Mouse (Mus musculus) embryonic facial prominence, embryonic 13.5 days (tissue): ENCODE data around the gene Ace. TPM values are rescaled to one million over a fixed set of nuclear protein-coding genes. Genes with fewer than 3 reads are reported as not detected.

Experiments
- ATAC-seq: fragments of 200-750 bp; cut with Nextera tagmentation; 2 replicates; pipeline ENCODE4 v1.8.0; 2017; ENCODE audit warnings: low read depth; ENCODE audit not compliant: insufficient number of reproducible peaks, insufficient read depth, low FRiP score, low TSS enrichment
- H3K27ac ChIP-seq: fragments of 300-500 bp; sonication (generic); 2 replicates; pipeline ENCODE4 v1.5.1; 2015; ENCODE audit warnings: moderate library complexity, mild to moderate bottlenecking, inconsistent platforms
- H3K27me3 ChIP-seq: fragments of 300-500 bp; sonication (generic); 2 replicates; pipeline ENCODE4 v1.6.1; 2015; ENCODE audit warnings: mild to moderate bottlenecking, inconsistent platforms
- H3K36me3 ChIP-seq: fragments of 300-500 bp; sonication (generic); 2 replicates; pipeline ENCODE4 v1.6.1; 2015; ENCODE audit warnings: mild to moderate bottlenecking, inconsistent platforms
- H3K4me1 ChIP-seq: fragments of 300-500 bp; sonication (generic); 2 replicates; pipeline ENCODE4 v1.6.1; 2015; ENCODE audit warnings: inconsistent platforms
- H3K4me2 ChIP-seq: fragments of 300-500 bp; sonication (generic); 2 replicates; pipeline ENCODE4 v1.6.1; 2015; ENCODE audit warnings: moderate library complexity, mild to moderate bottlenecking, inconsistent platforms
- H3K4me3 ChIP-seq: fragments of 300-500 bp; sonication (generic); 2 replicates; pipeline ENCODE4 v1.5.1; 2015; ENCODE audit warnings: mild to moderate bottlenecking, inconsistent platforms
- H3K9ac ChIP-seq: fragments of 300-500 bp; sonication (generic); 2 replicates; pipeline ENCODE4 v1.6.1; 2015; ENCODE audit warnings: mild to moderate bottlenecking, inconsistent platforms
- H3K9me3 ChIP-seq: fragments of 300-500 bp; sonication (generic); 2 replicates; pipeline ENCODE4 v1.6.1; 2016; ENCODE audit warnings: inconsistent platforms
- WGBS: fragments of 180-500 bp; shearing (Covaris S2); methylation state at CpG from one replicate; pipeline ENCODE4 v1.1.7; 2015; ENCODE audit warnings: mixed read lengths; 5-methylcytosine and 5-hydroxymethylcytosine counted together
- polyA plus RNA-seq: library from polyadenylated mRNA; unstranded; fragments of >200 nt; fragmentation: Nextera tagmentation; extraction: Ambion mirVana; gene quantifications from 2 replicates; pipeline ENCODE4 v1.2.1, GENCODE M21; 2015

The Ace gene
- polyA plus RNA-seq, 1 experiment from 2014 or later, result 0.65 TPM

DNA sequence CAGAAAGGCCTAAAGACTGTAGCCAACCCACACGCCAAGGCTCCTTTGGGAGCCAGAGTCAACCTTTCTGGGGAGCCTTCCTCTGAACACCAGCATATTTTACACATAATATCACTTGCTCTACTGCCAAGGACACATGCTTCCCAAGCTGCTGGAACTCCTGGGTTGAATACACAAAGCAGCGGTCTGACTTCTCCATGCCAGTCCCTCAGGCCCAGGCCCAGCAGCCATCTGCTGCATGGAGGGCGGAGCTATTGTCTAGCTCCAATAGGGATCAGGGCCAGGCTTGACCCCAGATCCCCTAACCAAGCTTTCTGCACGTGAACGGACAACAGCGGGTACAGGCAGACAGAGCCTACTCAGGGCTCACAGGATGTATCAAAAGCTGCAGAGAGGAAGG is 32.9 kb upstream of the Ace start:
- H3K27me3 ChIP-seq, result no peaks in the 10 kb centered on the region
- no peaks in the 10 kb centered on the region for H3K36me3 ChIP-seq
- no peaks in the 10 kb centered on the region for H3K9me3 ChIP-seq
- H3K4me3 ChIP-seq, result no peak overlapping the region
- no peaks in the 10 kb centered on the region for H3K4me1 ChIP-seq
- no peak for ATAC-seq
- no peak overlapping the region for H3K9ac ChIP-seq
- WGBS, result 57% methylated on average over 6 of the region's 6 CpGs
- H3K4me2 ChIP-seq, result no peak overlapping the region
- no peak overlapping the region for H3K27ac ChIP-seq

GRCm38 (mm10) chr11:105935496-105935895 is 32.2 kb upstream of the Ace start:
- Histone ChIP-seq H3K36me3 (no peaks in the 10 kb centered on the region), H3K4me2 (no peak overlapping the region), H3K27ac (no peak overlapping the region), H3K27me3 (no peaks in the 10 kb centered on the region), H3K4me1 (no peaks in the 10 kb centered on the region), H3K9me3 (no peaks in the 10 kb centered on the region), H3K9ac (no peak overlapping the region), H3K4me3 (no peak overlapping the region)
- ATAC-seq, result no peak
- WGBS, result 88% methylated on average over 8 of the region's 8 CpGs

- Histone ChIP-seq H3K9ac (no peak overlapping the region), H3K4me2 (no peak overlapping the region), H3K36me3 (no peaks in the 10 kb centered on the region), H3K4me3 (no peak overlapping the region), H3K27me3 (no peaks in the 10 kb centered on the region), H3K4me1 (no peaks in the 10 kb centered on the region), H3K9me3 (no peaks in the 10 kb centered on the region), H3K27ac (no peak overlapping the region)
- ATAC-seq, result no peak
- WGBS, result 87% methylated on average over 6 of the region's 6 CpGs
Observed at GRCm38 (mm10) chr11:105936200-105936599, 31.5 kb upstream of the Ace start.

DNA sequence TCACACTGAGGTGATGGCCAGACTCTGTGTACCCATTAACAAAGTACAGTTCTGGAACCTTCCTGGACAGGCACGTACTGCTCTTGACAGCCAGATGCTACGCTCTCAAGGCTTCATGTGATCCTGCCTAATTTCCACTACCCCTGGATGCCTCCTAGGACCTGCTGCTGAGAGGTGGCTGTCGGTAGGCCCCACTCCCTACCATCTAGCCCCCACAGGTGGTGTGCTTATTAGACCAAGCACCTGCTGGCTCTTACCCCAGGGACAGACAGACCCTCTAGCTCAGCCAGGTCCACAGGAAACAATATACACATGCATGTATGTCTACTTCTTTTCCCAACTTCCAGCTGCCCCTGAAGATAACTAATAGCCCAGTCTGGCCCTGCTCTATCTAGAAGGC is 30.8 kb upstream of the Ace start:
- Histone ChIP-seq H3K27me3 (no peaks in the 10 kb centered on the region), H3K9ac (no peak overlapping the region), H3K9me3 (no peaks in the 10 kb centered on the region), H3K4me3 (no peak overlapping the region), H3K27ac (no peak overlapping the region), H3K36me3 (no peaks in the 10 kb centered on the region), H3K4me1 (no peaks in the 10 kb centered on the region), H3K4me2 (no peak overlapping the region)
- WGBS, result 88% methylated on average over 3 of the region's 3 CpGs
- ATAC-seq, result no peak

- H3K27me3 ChIP-seq, result peaks cover 14% of the 10 kb centered on the region
- peaks cover 10% of the 10 kb centered on the region for H3K4me1 ChIP-seq
- no peak overlapping the region for H3K9ac ChIP-seq
- no peaks in the 10 kb centered on the region for H3K9me3 ChIP-seq
- WGBS, result 63% methylated on average over 9 of the region's 9 CpGs
- no peak overlapping the region for H3K4me3 ChIP-seq
- no peak overlapping the region for H3K27ac ChIP-seq
- H3K4me2 ChIP-seq, result no peak overlapping the region
- no peak for ATAC-seq
- no peaks in the 10 kb centered on the region for H3K36me3 ChIP-seq
Observed at GRCm38 (mm10) chr11:105938771-105939170, 29.0 kb upstream of the Ace start.

DNA sequence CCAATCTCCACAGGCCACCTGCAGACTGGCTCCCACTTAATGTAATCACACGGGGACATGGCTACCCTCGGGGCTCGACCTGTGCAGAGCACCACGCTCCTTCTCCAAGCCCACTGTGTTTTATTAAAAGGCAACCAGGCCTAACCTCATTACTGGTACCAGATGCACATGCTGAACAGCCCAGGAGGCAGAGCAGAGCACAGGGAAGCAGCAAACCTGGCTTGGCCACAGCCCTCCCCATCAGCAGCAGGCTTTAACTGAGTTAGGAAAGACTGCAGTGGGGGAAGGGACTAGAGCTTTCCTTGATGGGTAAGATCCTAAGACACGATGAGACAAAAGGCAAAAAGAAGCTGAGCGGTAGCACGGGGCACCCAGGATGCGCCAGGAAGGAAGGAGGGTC is 25.8 kb upstream of the Ace start:
- ATAC-seq, result no peak
- Histone ChIP-seq H3K36me3 (no peaks in the 10 kb centered on the region), H3K27ac (no peak overlapping the region), H3K4me1 (peaks cover 27% of the 10 kb centered on the region), H3K4me2 (no peak overlapping the region), H3K9ac (no peak overlapping the region), H3K4me3 (no peak overlapping the region), H3K27me3 (peaks cover 32% of the 10 kb centered on the region), H3K9me3 (no peaks in the 10 kb centered on the region)
- 43% methylated on average over 8 of the region's 8 CpGs for WGBS

DNA sequence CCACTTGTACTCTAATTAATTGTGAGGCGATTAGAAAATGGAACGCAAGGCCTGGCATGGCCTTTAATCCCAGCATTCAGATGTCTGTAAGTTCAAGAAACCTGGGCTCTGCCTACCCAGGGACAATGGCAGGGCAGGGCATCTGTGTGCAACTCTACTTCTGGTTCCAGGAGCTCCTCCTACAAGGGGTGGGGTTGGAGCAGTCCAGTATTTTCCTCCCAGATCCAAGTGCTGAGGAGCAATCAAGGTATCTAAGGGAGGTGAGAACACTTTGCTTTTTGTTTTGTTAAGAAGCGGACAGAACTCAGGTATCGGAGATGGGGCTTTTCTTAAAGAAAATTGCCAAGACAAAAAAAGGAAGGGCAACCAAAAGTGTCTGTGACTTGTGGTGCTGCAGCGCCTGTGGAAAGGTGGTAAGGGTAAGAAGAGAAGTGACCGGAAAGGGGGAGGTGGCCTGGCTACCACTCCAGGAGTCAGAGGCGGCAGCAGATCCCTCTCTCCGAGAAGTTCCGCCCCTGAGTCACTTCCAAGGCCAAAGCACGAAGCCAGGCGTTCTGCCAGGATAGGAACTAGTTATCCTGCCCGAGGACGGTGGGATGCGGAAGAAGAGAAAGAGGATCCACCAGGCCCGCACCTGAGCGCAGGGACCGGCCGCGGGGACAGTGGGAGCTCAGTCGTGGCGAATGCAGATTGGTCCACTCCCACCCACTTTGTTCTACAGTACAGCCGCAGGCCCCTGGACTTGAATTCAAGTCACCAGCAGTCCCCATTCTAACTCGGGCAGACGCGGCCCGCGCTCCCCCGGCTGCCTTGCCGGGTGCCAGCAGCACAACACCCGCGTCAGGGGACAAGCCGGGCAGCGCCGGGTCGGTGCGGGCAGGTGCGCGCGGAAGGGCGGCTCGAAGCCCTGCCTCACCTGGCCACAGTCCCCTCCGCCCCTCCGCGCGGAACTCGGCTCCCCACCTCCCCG is 24.3 kb upstream of the Ace start:
- Histone ChIP-seq H3K9ac (peak overlapping the region; percentile 69), H3K9me3 (no peaks in the 10 kb centered on the region), H3K27ac (0 out of 2 replicates have a peak overlapping the region, but pooled peaks have one; percentile 33), H3K4me2 (peak overlapping the region; percentile 90), H3K4me1 (peaks cover 30% of the 10 kb centered on the region), H3K4me3 (peak overlapping the region; percentile 62), H3K36me3 (no peaks in the 10 kb centered on the region), H3K27me3 (peaks cover 32% of the 10 kb centered on the region)
- WGBS, result 5% methylated on average over 46 of the region's 47 CpGs
- no peak for ATAC-seq

DNA sequence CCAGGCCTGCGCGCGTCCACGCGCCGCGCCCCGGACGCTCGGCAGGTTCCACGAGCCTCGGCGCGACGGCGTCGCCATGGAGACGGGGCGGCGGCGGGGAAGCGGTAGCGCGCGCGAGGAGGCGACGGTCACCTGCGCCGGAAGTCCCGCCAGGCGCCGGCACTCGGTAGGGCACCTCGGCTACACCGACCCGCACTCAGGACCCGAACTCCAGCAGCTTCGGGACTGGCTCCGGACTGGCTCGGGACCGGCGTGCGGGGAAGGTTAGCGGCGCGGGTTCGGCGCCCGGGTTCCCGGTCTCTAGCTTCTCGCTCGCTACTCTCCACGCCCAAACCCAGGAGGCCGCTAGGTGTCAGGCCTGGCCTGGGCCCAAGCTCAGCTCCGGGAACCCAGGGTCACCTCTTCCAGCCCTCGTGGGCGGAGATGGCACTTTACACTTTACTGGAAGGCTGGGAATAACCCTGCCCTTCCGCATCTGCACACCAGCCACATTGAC is 23.6 kb upstream of the Ace start:
- Histone ChIP-seq H3K27me3 (peaks cover 32% of the 10 kb centered on the region), H3K9me3 (no peaks in the 10 kb centered on the region), H3K4me3 (peak overlapping the region; percentile 62), H3K4me2 (peak overlapping the region; percentile 90), H3K4me1 (peaks cover 32% of the 10 kb centered on the region), H3K9ac (peak overlapping the region; percentile 69), H3K27ac (0 out of 2 replicates have a peak overlapping the region, but pooled peaks have one; percentile 4), H3K36me3 (no peaks in the 10 kb centered on the region)
- under 1% methylated on average over 59 of the region's 59 CpGs for whole genome bisulfite sequencing
- ATAC-seq, result no peak

DNA sequence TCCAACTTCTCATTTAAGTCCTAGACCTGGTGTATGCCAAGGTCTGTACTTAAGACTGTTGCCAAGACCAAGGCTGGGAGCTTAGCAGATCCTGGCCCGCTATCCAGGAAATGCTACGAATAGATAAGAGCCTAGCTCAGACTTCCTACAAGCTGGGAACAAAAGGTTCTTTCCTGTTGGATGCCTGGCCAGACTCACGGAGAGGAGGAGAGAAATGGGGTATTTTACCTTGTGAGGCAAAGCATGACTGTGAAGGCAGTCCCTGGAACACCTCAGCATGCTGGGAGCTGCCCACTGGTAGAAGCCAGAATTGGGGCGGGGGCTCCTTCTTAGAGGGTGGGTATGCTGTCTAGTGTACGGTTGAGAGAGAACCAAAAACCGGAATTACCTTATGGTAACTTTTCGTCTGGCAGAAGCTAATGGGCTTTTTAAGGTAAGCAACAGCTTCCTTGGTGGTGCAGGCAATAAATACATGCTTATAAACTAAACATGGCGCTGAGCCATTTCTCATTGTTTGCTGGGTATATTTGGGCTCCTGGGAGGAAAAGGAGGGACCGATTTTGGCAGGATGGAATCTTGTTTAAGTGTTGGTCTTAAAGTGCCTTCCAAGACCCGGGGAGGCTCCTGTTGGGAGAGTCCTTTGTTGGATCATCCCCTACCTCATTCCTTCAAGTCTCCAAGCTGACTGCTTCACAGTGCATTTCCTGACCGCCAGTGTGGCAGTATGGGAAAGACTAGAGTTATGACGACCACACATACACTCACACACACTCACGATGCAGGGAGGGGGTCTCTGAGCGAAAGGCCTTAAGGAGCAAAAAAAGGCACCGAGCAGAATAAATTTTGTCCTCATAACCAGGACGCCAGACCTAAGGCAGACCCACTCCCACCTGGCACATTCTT is 22.7 kb upstream of the Ace start:
- H3K4me3 ChIP-seq, result peak overlapping the region; percentile 62
- no peaks in the 10 kb centered on the region for H3K36me3 ChIP-seq
- no peak overlapping the region for H3K9ac ChIP-seq
- no peaks in the 10 kb centered on the region for H3K9me3 ChIP-seq
- whole genome bisulfite sequencing, result 76% methylated on average over 16 of the region's 16 CpGs
- peak overlapping the region; percentile 28; the same call in 1 of the 2 replicates for H3K27ac ChIP-seq
- ATAC-seq, result no peak
- peaks cover 32% of the 10 kb centered on the region for H3K27me3 ChIP-seq
- H3K4me2 ChIP-seq, result peak overlapping the region; percentile 90
- H3K4me1 ChIP-seq, result peaks cover 32% of the 10 kb centered on the region

GRCm38 (mm10) chr11:105946694-105947154 is 21.0 kb upstream of the Ace start:
- no peak overlapping the region for H3K4me3 ChIP-seq
- H3K36me3 ChIP-seq, result no peaks in the 10 kb centered on the region
- peak overlapping the region; percentile 41; the same call in 1 of the 2 replicates for H3K27ac ChIP-seq
- H3K9me3 ChIP-seq, result no peaks in the 10 kb centered on the region
- no peak overlapping the region for H3K4me2 ChIP-seq
- H3K9ac ChIP-seq, result no peak overlapping the region
- no peak for ATAC-seq
- peaks cover 41% of the 10 kb centered on the region for H3K4me1 ChIP-seq
- WGBS, result 35% methylated on average over 11 of the region's 11 CpGs
- H3K27me3 ChIP-seq, result peaks cover 32% of the 10 kb centered on the region

DNA sequence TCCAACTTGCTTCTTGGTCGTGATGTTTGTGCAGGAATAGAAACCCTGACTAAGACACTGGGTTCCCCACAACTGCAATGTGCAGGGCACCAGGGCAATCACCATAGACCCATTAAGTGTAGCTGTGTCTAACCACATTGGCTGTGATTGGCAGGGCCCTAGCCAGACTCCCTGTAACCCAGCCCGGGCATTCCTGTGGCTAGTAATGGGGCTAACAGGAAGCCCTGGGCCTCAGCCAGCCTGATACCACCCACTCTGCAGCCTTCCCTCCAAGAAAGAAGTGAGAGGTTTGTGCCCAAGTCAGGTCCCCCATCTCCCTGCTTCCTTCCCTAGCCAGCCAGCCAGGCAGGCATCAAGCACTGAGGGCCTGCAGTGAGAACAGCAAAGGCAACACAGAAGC is 19.5 kb upstream of the Ace start:
- Histone ChIP-seq H3K4me3 (no peak overlapping the region), H3K9me3 (no peaks in the 10 kb centered on the region), H3K27me3 (peaks cover 23% of the 10 kb centered on the region), H3K27ac (peak overlapping the region; percentile 39; the same call in 1 of the 2 replicates), H3K36me3 (no peaks in the 10 kb centered on the region), H3K4me2 (no peak overlapping the region), H3K4me1 (peaks cover 39% of the 10 kb centered on the region), H3K9ac (no peak overlapping the region)
- WGBS, result 70% methylated on average over 2 of the region's 2 CpGs
- ATAC-seq, result no peak
